Mouse (Mus musculus) CH12.LX (cell line): ENCODE results near the gene Klhl3. TPM values are rescaled to one million over a fixed set of nuclear protein-coding genes. Genes with fewer than 3 reads are reported as not detected.

ENCODE experiments used
- DNase-seq: peaks from one replicate; pipeline ENCODE4 v3.0.0-alpha.2; 2013; ENCODE audit errors: extremely low read depth
- H3K27ac ChIP-seq: 2 replicates; pipeline ENCODE4 v1.5.1; 2012; ENCODE audit warnings: low read depth, mild to moderate bottlenecking, control low read depth, moderate library complexity; ENCODE audit not compliant: insufficient read depth
- H3K27me3 ChIP-seq: replicated peaks from 2 replicates; pipeline ENCODE3; 2012; ENCODE audit warnings: inconsistent platforms
- H3K36me3 ChIP-seq, 2 experiments: replicated peaks in 1 of 2; 2 replicates each; pipeline versions ENCODE3 to v1.6.1; 2012; ENCODE audit warnings: inconsistent platforms in 1 of 2, low read length in 1 of 2, mild to moderate bottlenecking in 1 of 2, mixed read lengths in 1 of 2, moderate library complexity in 1 of 2; ENCODE audit not compliant: control insufficient read depth in 1 of 2, insufficient read depth in 1 of 2
- H3K4me1 ChIP-seq, 2 experiments: 2 replicates each; pipeline ENCODE4 v1.6.1; 2012; ENCODE audit warnings: inconsistent platforms in 1 of 2, moderate library complexity in 1 of 2; ENCODE audit not compliant: insufficient read depth in 2 of 2, control insufficient read depth in 1 of 2
- H3K4me2 ChIP-seq: 2 replicates; pipeline ENCODE4 v1.6.1; 2012; ENCODE audit warnings: low read depth, mild to moderate bottlenecking, control low read depth; ENCODE audit not compliant: poor library complexity, insufficient read depth, severe bottlenecking
- H3K4me3 ChIP-seq, 3 experiments: fragments of 150-350 bp in 1 of 3; sonication (generic) in 1 of 3; replicated peaks in 1 of 3; 2 replicates each; pipeline versions ENCODE3 to v1.5.1; 2011 to 2012; ENCODE audit warnings: low read depth in 2 of 3, low read length in 2 of 3, mild to moderate bottlenecking in 2 of 3, moderate library complexity in 2 of 3, control low read depth in 1 of 3, improper control_type of control experiment in 1 of 3, inconsistent platforms in 1 of 3, mixed read lengths in 1 of 3; ENCODE audit not compliant: poor library complexity in 1 of 3
- H3K79me2 ChIP-seq: replicated peaks from 2 replicates; pipeline ENCODE4 v1.6.1; 2012; ENCODE audit warnings: mild to moderate bottlenecking, moderate library complexity; ENCODE audit not compliant: control insufficient read depth, poor library complexity, insufficient read depth, severe bottlenecking; ENCODE audit errors: extremely low read depth
- H3K9ac ChIP-seq: 2 replicates; pipeline ENCODE4 v1.6.1; 2012; ENCODE audit warnings: low read depth, mild to moderate bottlenecking, control low read depth, moderate library complexity; ENCODE audit not compliant: insufficient read depth
- H3K9me3 ChIP-seq: replicated peaks from 2 replicates; pipeline ENCODE3; 2012; ENCODE audit warnings: low read length, inconsistent platforms, mixed read lengths
- CHD1 ChIP-seq: IDR thresholded peaks from 2 replicates; pipeline ENCODE4 v1.6.1; 2012; ENCODE audit warnings: low read depth, low read length, improper control_type of control experiment, inconsistent platforms
- CTCF ChIP-seq, 2 experiments: IDR thresholded peaks in 1 of 2; conservative IDR thresholded peaks in 1 of 2; 2 replicates each; pipeline ENCODE4 v1.5.1; 2011 to 2012; ENCODE audit warnings: low read depth in 2 of 2, low read length in 2 of 2, improper control_type of control experiment in 1 of 2, inconsistent platforms in 1 of 2, mild to moderate bottlenecking in 1 of 2, moderate library complexity in 1 of 2
- ETS1 ChIP-seq: conservative IDR thresholded peaks from 2 replicates; pipeline ENCODE4 v1.6.1; 2012; ENCODE audit warnings: low read depth, mild to moderate bottlenecking, inconsistent platforms, low read length, improper control_type of control experiment, moderate library complexity
- HCFC1 ChIP-seq: IDR thresholded peaks from 2 replicates; pipeline ENCODE4 v1.6.1; 2012; ENCODE audit warnings: low read depth, mild to moderate bottlenecking, inconsistent platforms, low read length, improper control_type of control experiment
- JUND ChIP-seq: conservative IDR thresholded peaks from 2 replicates; pipeline ENCODE4 v1.6.1; 2011; ENCODE audit warnings: low read depth, low read length, improper control_type of control experiment
- MAFK ChIP-seq: IDR thresholded peaks from 2 replicates; pipeline ENCODE4 v1.6.1; 2011; ENCODE audit warnings: low read length, improper control_type of control experiment; ENCODE audit not compliant: insufficient replicate concordance
- MXI1 ChIP-seq: IDR thresholded peaks from 2 replicates; pipeline ENCODE4 v1.6.1; 2011; ENCODE audit warnings: mild to moderate bottlenecking, low read depth, low read length, improper control_type of control experiment
- MYC ChIP-seq: IDR thresholded peaks from 2 replicates; pipeline ENCODE4 v1.6.1; 2011; ENCODE audit warnings: low read depth, mild to moderate bottlenecking, improper control_type of control experiment, low read length
- NELFE ChIP-seq: IDR thresholded peaks from 2 replicates; pipeline ENCODE4 v1.6.1; 2011; ENCODE audit warnings: low read depth, low read length, improper control_type of control experiment
- RAD21 ChIP-seq: IDR thresholded peaks from 2 replicates; pipeline ENCODE4 v1.6.1; 2011; ENCODE audit warnings: low read depth, mild to moderate bottlenecking, low read length, improper control_type of control experiment, moderate library complexity
- SMC3 ChIP-seq: IDR thresholded peaks from 2 replicates; pipeline ENCODE4 v1.6.1; 2011; ENCODE audit warnings: low read depth, low read length, improper control_type of control experiment
- UBTF ChIP-seq: IDR thresholded peaks from 2 replicates; pipeline ENCODE4 v1.6.1; 2012; ENCODE audit warnings: low read depth, mild to moderate bottlenecking, inconsistent platforms, low read length, improper control_type of control experiment, moderate library complexity
- dilution Hi-C: fragments of 300-500 bp; cut with MboI; formaldehyde crosslinking; loops from 2 replicates; pipeline ENCODE4 v1.14.3; 2020; ENCODE audit warnings: low sequenced_read_pairs; ENCODE audit not compliant: extremely low pct_unique_long_range_greater_than_20kb, extremely low pct_ligation_motif_present
- in situ Hi-C: fragments of 300-500 bp; cut with MboI; formaldehyde crosslinking; loops from 3 replicates; pipeline ENCODE4 v1.14.3; 2019; ENCODE audit warnings: low sequenced_read_pairs, low pct_ligation_motif_present, low pct_unique_long_range_greater_than_20kb, mixed read lengths
- polyA plus RNA-seq: library from polyadenylated mRNA; unstranded; fragments of >175 nt; gene quantifications from 2 replicates; pipeline ENCODE4 v1.2.1, GENCODE M21; 2012; ENCODE audit warnings: low read depth; ENCODE audit not compliant: insufficient read length
- total RNA-seq, 2 experiments: library from RNA; depleted of rRNA; stranded (reverse); fragments of 300-350 nt in 1 of 2; fragments of >200 nt in 1 of 2; gene quantifications; 2 replicates each; pipeline ENCODE4 v1.2.3; 2012 to 2014

Gene Klhl3
- total and polyA plus RNA-seq, 3 experiments: not detected

- Histone ChIP-seq H3K4me2 (no peak overlapping the region), H3K4me1 (no peaks in the 10 kb centered on the region), H3K9ac (no peak overlapping the region), H3K79me2 (no peaks in the 10 kb centered on the region), H3K9me3 (peaks cover 71% of the 10 kb centered on the region)
- in situ Hi-C loops: no loop called here
- TF ChIP-seq ETS1: no peak
- TF ChIP-seq RAD21: peak; percentile 61
- TF ChIP-seq SMC3: peak; percentile 28
- no peak for TF ChIP-seq MYC
- no peak for TF ChIP-seq NELFE
- peak in 1 of 2 experiments; percentile 60; a peak in 3 of 4 replicates for TF ChIP-seq CTCF (conservative IDR thresholded peaks at IDR 0.05 in 1 of 2, IDR thresholded peaks at IDR 0.05 in 1 of 2; ENCODE audit: low read depth in 2 of 2, low read length in 2 of 2)
- TF ChIP-seq, all 38 proteins: peak for 3
- peaks cover 9% of the 10 kb centered on the region for H3K27me3 ChIP-seq
- dilution Hi-C loops: no loop called here
- DNase-seq: peak; percentile 17
- H3K27ac ChIP-seq: no peak overlapping the region
- H3K4me3 ChIP-seq: no peak overlapping the region
- no peaks in the 10 kb centered on the region for H3K36me3 ChIP-seq
These were observed 101.1 kb downstream of the Klhl3 start for GRCm38 (mm10) chr13:58012067-58012925.

- in situ Hi-C loops: no loop called here
- Histone ChIP-seq H3K9ac (no peak overlapping the region), H3K27ac (no peak overlapping the region), H3K27me3 (peaks cover 9% of the 10 kb centered on the region), H3K36me3 (no peaks in the 10 kb centered on the region), H3K4me2 (no peak overlapping the region), H3K79me2 (no peaks in the 10 kb centered on the region), H3K4me3 (no peak overlapping the region), H3K4me1 (no peaks in the 10 kb centered on the region), H3K9me3 (peaks cover 69% of the 10 kb centered on the region)
- dilution Hi-C loops: no loop called here
- DNase-seq: no peak
- TF ChIP-seq UBTF (no peak), HCFC1 (no peak), MAFK (no peak), MXI1 (no peak)
These were observed 101.9 kb downstream of the Klhl3 start for GRCm38 (mm10) chr13:58011526-58011925.

GRCm38 (mm10) chr13:58010416-58010815 lies 103.0 kb downstream of the Klhl3 start:
- no peak overlapping the region for H3K4me2 ChIP-seq
- no peaks in the 10 kb centered on the region for H3K79me2 ChIP-seq
- DNase-seq: no peak
- dilution Hi-C loops (no loop called here), in situ Hi-C loops (no loop called here)
- no peak overlapping the region for H3K27ac ChIP-seq
- H3K9ac ChIP-seq: no peak overlapping the region
- H3K27me3 ChIP-seq: peaks cover 5% of the 10 kb centered on the region
- no peaks in the 10 kb centered on the region for H3K36me3 ChIP-seq
- no peaks in the 10 kb centered on the region for H3K4me1 ChIP-seq
- no peak overlapping the region for H3K4me3 ChIP-seq
- H3K9me3 ChIP-seq: peaks cover 66% of the 10 kb centered on the region
- TF ChIP-seq JUND: no peak
- TF ChIP-seq CHD1: no peak
